Mouse (Mus musculus) embryonic facial prominence, embryonic 13.5 days (tissue): Measurements from ENCODE around the gene Kcnab1. TPM values are rescaled to one million over a fixed set of nuclear protein-coding genes. Genes with fewer than 3 reads are reported as not detected.

Experiments
- ATAC-seq: fragments of 200-750 bp; cut with Nextera tagmentation; 2 replicates; pipeline ENCODE4 v1.8.0; 2017; ENCODE audit warnings: low read depth; ENCODE audit not compliant: insufficient number of reproducible peaks, insufficient read depth, low FRiP score, low TSS enrichment
- H3K27ac ChIP-seq: fragments of 300-500 bp; sonication (generic); 2 replicates; pipeline ENCODE4 v1.5.1; 2015; ENCODE audit warnings: moderate library complexity, mild to moderate bottlenecking, inconsistent platforms
- H3K27me3 ChIP-seq: fragments of 300-500 bp; sonication (generic); 2 replicates; pipeline ENCODE4 v1.6.1; 2015; ENCODE audit warnings: mild to moderate bottlenecking, inconsistent platforms
- H3K36me3 ChIP-seq: fragments of 300-500 bp; sonication (generic); 2 replicates; pipeline ENCODE4 v1.6.1; 2015; ENCODE audit warnings: mild to moderate bottlenecking, inconsistent platforms
- H3K4me1 ChIP-seq: fragments of 300-500 bp; sonication (generic); 2 replicates; pipeline ENCODE4 v1.6.1; 2015; ENCODE audit warnings: inconsistent platforms
- H3K4me2 ChIP-seq: fragments of 300-500 bp; sonication (generic); 2 replicates; pipeline ENCODE4 v1.6.1; 2015; ENCODE audit warnings: moderate library complexity, mild to moderate bottlenecking, inconsistent platforms
- H3K4me3 ChIP-seq: fragments of 300-500 bp; sonication (generic); 2 replicates; pipeline ENCODE4 v1.5.1; 2015; ENCODE audit warnings: mild to moderate bottlenecking, inconsistent platforms
- H3K9ac ChIP-seq: fragments of 300-500 bp; sonication (generic); 2 replicates; pipeline ENCODE4 v1.6.1; 2015; ENCODE audit warnings: mild to moderate bottlenecking, inconsistent platforms
- H3K9me3 ChIP-seq: fragments of 300-500 bp; sonication (generic); 2 replicates; pipeline ENCODE4 v1.6.1; 2016; ENCODE audit warnings: inconsistent platforms
- WGBS: fragments of 180-500 bp; shearing (Covaris S2); methylation state at CpG from one replicate; pipeline ENCODE4 v1.1.7; 2015; ENCODE audit warnings: mixed read lengths; 5-methylcytosine and 5-hydroxymethylcytosine counted together
- polyA plus RNA-seq: library from polyadenylated mRNA; unstranded; fragments of >200 nt; fragmentation: Nextera tagmentation; extraction: Ambion mirVana; gene quantifications from 2 replicates; pipeline ENCODE4 v1.2.1, GENCODE M21; 2015

Kcnab1 gene
- 2.6 and 3.0 TPM in 2 replicates for polyA plus RNA-seq

DNA sequence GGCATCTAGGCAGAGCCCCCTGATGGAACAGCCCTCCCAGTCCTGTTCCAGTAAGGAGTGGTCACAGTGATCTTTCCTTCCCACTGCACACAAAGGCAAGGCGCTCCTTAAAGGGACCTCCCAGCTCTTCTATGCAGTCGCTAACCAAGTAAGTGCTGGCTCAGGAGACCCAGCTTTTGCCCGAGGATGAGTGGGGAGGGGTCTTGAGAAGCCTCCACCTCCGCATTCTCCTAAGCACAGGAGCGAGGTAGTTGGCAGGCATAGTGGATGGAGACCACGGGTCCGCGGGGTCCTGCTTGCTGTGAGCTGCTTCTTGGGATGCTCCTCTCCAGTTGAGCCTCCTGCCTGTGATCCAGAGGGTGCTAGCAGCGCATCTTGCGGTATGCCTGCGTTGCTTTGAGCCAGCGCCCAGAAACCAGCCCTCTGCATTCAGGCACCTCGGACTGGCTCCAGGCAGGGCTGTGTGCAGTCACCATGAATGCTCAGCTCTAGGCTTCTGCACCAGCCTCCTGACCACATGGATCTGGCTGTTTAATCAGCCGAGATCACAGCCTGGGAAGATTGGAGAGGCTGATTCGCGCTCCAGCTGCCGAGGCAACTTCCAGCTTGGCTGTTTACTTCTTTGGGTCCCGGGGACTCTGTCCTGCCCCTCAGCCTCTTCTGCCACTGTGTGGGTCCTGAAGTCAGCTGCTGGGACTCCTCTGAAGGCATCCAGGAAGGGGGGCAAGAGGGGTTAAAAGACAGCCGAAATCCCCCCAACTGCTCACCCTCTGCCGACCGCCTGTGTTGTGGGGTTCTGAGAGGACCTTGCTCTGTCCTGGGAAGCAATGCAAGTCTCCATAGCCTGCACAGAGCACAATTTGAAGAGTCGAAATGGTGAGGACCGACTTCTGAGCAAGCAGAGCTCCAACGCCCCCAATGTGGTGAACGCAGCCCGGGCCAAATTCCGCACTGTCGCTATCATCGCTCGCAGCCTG lies at the start of gene Kcnab1:
Kcnab1 (plus strand) TSS at position 440 of the 977 bp plus-strand sequence.
- Histone ChIP-seq H3K36me3 (no peaks in the 10 kb centered on the region), H3K4me3 (peak within 1 kb of the TSS; percentile 48), H3K4me1 (peaks cover 21% of the 10 kb centered on the region), H3K27ac (no peak within 1 kb of the TSS), H3K9me3 (no peaks in the 10 kb centered on the region), H3K4me2 (peak within 1 kb of the TSS; percentile 92), H3K27me3 (peaks cover 34% of the 10 kb centered on the region), H3K9ac (peak within 1 kb of the TSS; percentile 71)
- peak; percentile 54 for ATAC-seq
- WGBS = under 1% methylated on average over 30 of the region's 30 CpGs

DNA sequence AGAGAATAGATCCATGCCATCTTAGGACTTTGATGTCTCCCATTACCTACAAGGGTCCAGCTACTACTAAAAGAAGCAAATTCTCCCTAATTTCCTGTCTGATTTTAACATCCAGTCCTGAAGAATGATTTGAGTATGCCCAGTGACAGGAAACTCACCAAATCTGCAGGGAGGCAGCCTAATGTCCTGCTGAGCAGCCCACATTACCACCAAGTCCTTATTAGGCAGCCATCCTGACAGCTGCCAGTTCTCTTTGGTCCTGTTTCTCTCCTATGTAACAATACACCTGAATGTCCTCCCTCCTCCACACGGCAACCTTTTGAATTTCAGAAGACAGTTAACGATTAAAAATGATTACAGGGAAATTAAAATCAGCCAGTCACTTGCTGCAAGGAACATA lies 20.9 kb upstream of the Kcnab1 start:
- Histone ChIP-seq H3K36me3 (no peaks in the 10 kb centered on the region), H3K27me3 (no peaks in the 10 kb centered on the region), H3K4me3 (no peak overlapping the region), H3K9ac (no peak overlapping the region), H3K4me1 (no peaks in the 10 kb centered on the region), H3K4me2 (no peak overlapping the region), H3K9me3 (no peaks in the 10 kb centered on the region), H3K27ac (no peak overlapping the region)
- WGBS = 43% methylated on average over 2 of the region's 2 CpGs
- no peak for ATAC-seq

DNA sequence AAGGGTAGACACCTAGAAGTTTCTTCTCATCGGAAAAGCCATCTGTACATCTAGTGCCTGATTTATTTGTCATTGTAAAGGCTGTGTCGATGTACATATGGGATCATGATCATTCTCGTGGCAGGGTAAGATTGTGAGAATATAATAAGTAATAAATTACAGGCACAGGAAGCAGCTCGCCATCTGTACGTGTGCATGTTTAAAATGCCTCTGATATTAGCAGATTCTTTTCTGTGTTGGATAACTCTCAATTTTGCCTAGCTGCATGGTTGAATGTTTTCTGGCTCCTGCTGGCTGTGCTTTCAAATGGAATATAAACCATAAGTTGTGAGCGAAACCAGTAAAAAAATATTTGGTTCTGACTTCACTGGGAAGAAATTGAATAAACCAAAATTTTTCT lies 5.1 kb upstream of the Kcnab1 start:
- peaks cover 11% of the 10 kb centered on the region for H3K4me1 ChIP-seq
- no peak overlapping the region for H3K9ac ChIP-seq
- H3K9me3 ChIP-seq = no peaks in the 10 kb centered on the region
- H3K4me2 ChIP-seq = no peak overlapping the region
- no peak overlapping the region for H3K27ac ChIP-seq
- H3K27me3 ChIP-seq = peaks cover 16% of the 10 kb centered on the region
- H3K4me3 ChIP-seq = no peak overlapping the region
- 54% methylated on average over 6 of the region's 6 CpGs for WGBS
- ATAC-seq = no peak
- H3K36me3 ChIP-seq = no peaks in the 10 kb centered on the region

DNA sequence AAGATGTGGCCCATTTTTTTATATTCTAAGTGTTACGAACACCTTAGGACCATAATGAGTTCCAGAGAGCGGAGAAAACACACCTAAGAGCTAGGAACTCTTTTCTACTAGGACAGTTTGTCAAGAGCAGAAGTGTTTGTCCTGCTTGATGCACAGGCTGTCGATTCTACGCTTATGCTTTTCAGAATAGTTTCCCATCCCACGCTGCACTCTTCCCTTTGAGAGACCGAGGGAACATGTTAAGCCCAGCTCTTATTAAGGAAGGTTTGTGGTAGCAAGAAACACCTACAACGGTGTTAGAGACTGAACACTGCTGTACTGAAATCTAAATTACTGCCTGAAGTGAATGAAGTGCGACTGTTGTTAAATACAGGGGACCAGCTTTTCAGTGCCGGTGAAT lies 1.0 kb downstream of the Kcnab1 start:
- ATAC-seq = no peak
- peak overlapping the region; percentile 48 for H3K4me3 ChIP-seq
- WGBS = 66% methylated on average over 9 of the region's 9 CpGs

DNA sequence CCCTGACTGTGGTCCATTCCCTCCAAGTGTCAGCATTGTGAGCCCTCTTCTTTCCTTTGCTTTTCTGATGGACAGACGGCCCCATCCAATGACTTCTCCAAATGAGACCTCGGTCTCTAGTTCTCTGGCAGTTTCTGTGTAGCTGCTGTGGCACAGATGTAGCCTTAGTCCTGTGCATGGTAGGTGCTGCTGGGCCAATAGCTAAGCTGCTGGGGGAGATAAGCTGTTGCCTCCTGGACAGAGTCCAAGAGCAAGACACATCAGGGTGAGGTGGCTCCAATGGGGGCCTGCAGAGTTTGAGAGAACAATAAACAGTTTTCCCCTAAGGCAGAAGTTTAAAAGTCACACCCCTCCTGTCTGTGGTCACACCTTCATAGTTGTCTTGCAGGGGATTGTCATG lies 2.0 kb downstream of the Kcnab1 start:
- peaks cover 18% of the 10 kb centered on the region for H3K4me1 ChIP-seq
- no peak overlapping the region for H3K4me2 ChIP-seq
- H3K27ac ChIP-seq = no peak overlapping the region

More for the DNA sequence above, 1.0 kb downstream of the Kcnab1 start:
- Histone ChIP-seq H3K4me2 (peak overlapping the region; percentile 92), H3K36me3 (no peaks in the 10 kb centered on the region), H3K4me1 (peaks cover 18% of the 10 kb centered on the region), H3K27ac (no peak overlapping the region), H3K9me3 (no peaks in the 10 kb centered on the region), H3K27me3 (peaks cover 34% of the 10 kb centered on the region), H3K9ac (no peak overlapping the region)

DNA sequence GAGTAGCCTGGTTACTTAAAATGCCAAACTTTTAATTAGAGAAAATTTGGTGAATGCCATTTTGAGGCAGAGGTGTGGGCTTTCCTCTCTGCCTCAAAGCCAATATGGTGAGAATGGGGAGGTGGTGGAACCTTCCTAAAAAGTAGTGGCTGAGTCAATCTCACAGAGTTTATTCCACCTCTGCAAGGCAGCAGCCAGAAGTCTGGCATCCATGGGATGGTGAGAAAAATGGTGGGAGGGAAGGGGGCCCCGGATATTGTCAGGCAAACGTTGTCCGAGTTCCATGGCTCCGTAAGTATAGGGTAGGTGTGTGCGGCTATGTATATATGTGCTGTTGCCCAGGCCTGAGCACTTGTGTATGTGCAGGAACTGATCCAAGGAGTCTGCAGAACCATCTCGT lies 6.0 kb downstream of the Kcnab1 start:
- WGBS = 92% methylated on average over 6 of the region's 6 CpGs
- Histone ChIP-seq H3K9me3 (no peaks in the 10 kb centered on the region), H3K27me3 (peaks cover 11% of the 10 kb centered on the region), H3K4me2 (no peak overlapping the region), H3K4me1 (no peaks in the 10 kb centered on the region), H3K9ac (no peak overlapping the region), H3K4me3 (no peak overlapping the region), H3K27ac (no peak overlapping the region), H3K36me3 (no peaks in the 10 kb centered on the region)
- no peak for ATAC-seq

More for the DNA sequence above, 2.0 kb downstream of the Kcnab1 start:
- Histone ChIP-seq H3K9ac (no peak overlapping the region), H3K4me3 (no peak overlapping the region), H3K9me3 (no peaks in the 10 kb centered on the region), H3K36me3 (no peaks in the 10 kb centered on the region), H3K27me3 (peaks cover 34% of the 10 kb centered on the region)
- WGBS = 91% methylated on average over 2 of the region's 2 CpGs
- no peak for ATAC-seq

DNA sequence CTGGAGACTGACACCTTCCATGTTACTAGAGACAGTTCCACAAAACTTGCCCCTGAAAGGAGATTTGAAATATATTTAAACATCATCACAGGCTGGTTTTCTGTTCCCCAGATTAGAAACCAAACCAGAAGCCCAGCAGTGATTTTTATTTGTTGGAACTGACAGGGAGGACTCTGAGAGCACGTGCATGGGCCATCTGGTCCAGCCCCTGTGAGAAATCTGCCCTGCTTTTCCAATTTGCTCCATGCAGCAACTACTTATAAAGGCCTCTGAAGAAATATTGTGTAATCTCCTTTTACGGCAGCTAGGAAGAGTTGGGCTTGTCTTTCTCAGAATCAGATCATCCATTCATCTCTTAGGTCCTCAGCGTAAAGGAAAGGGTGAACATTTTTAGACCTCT lies 7.8 kb downstream of the Kcnab1 start:
- ATAC-seq = no peak

DNA sequence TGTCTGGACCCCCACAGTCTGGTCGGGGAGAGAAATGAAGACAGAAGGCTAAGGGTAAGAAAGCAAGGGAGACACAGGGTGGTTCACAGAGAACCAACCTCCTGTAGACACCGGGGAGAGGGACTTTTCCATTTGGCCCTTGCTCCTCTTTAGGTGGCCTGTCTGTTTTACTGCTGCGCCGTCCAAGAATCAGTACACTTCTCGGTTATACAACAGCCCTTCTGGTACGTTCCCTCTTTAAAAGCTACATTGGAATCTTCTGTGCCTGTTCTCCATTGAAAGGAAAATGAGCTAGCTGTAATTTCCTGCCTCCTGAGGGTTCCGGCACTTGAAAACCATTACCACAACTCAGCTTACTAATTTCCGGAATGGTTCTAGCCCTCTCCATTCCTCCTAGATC lies 8.2 kb downstream of the Kcnab1 start:
- Histone ChIP-seq H3K4me2 (no peak overlapping the region), H3K9ac (no peak overlapping the region), H3K4me3 (no peak overlapping the region), H3K4me1 (no peaks in the 10 kb centered on the region), H3K27me3 (no peaks in the 10 kb centered on the region), H3K27ac (no peak overlapping the region), H3K9me3 (no peaks in the 10 kb centered on the region), H3K36me3 (no peaks in the 10 kb centered on the region)
- ATAC-seq = no peak
- WGBS = 66% methylated on average over 8 of the region's 8 CpGs

More for the DNA sequence above, 7.8 kb downstream of the Kcnab1 start:
- H3K9me3 ChIP-seq = no peaks in the 10 kb centered on the region
- H3K4me1 ChIP-seq = no peaks in the 10 kb centered on the region
- 71% methylated on average over 3 of the region's 3 CpGs for WGBS
- H3K4me3 ChIP-seq = no peak overlapping the region
- no peak overlapping the region for H3K9ac ChIP-seq
- no peaks in the 10 kb centered on the region for H3K36me3 ChIP-seq
- H3K4me2 ChIP-seq = no peak overlapping the region
- H3K27ac ChIP-seq = no peak overlapping the region
- no peaks in the 10 kb centered on the region for H3K27me3 ChIP-seq

DNA sequence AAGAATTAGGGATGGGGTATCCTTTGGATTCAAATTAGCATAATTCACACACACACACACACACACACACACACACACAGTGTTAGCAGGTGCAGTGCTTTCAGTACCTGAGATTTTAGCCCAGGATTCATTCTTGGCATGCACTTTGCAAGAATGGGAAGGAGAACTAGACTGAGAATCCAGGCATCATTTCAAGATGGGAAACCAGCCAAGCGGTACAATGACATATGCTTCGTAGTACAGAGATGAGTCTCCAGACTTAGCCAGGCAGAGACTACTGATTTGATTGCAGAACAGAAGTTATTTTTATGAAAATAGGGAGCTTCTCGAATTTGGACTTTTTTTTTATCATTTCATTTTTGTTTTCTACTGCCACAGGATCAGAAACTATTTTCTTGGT lies 15.8 kb downstream of the Kcnab1 start:
- Histone ChIP-seq H3K4me3 (no peak overlapping the region), H3K27ac (no peak overlapping the region), H3K27me3 (no peaks in the 10 kb centered on the region), H3K4me1 (no peaks in the 10 kb centered on the region), H3K9me3 (no peaks in the 10 kb centered on the region), H3K9ac (no peak overlapping the region), H3K36me3 (no peaks in the 10 kb centered on the region), H3K4me2 (no peak overlapping the region)
- ATAC-seq = no peak
- WGBS = 69% methylated on average over 3 of the region's 3 CpGs

DNA sequence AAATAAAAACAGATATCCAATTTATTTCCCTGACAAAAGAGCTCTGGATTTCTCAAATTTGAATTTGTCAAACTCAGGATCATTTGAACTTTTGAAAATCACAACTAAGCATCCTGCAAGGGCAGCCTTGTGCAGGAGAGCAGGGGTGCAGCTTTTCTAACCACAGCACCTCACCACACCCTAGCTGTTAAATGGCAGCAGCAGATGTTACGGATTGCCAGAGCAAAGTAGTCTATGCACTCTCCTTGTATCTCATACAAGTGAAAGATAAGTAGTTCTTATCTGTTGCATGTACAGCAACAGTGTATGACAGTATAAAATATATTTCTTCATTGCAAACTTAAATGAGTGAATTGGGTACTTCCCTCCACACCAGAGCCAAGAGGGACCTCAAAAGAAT lies 20.4 kb downstream of the Kcnab1 start:
- Histone ChIP-seq H3K9ac (no peak overlapping the region), H3K4me3 (no peak overlapping the region), H3K27ac (no peak overlapping the region), H3K27me3 (no peaks in the 10 kb centered on the region), H3K36me3 (no peaks in the 10 kb centered on the region), H3K4me2 (no peak overlapping the region), H3K9me3 (no peaks in the 10 kb centered on the region), H3K4me1 (no peaks in the 10 kb centered on the region)
- no peak for ATAC-seq
- 77% methylated on average over 1 of the region's 1 CpGs for WGBS

DNA sequence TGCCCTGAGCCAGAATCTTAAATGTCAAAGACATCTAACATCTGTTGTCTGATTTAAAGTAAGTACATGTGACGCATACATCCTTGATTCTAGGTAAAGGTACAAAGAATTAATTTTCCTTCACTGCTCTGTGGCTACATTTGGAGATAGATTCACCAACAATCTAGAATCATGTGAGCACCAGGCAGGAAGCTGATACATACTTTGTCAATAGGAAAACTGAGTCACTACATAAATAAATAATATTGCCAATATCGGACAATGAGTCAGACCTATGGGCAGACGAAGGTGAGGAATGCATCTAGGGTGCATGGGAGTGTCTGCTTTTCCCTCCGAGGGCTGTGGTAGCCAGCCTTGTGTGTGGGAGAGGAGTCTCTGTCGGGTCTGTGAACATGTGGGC lies 25.7 kb downstream of the Kcnab1 start:
- no peaks in the 10 kb centered on the region for H3K9me3 ChIP-seq
- WGBS = 72% methylated on average over 5 of the region's 5 CpGs
- H3K27ac ChIP-seq = no peak overlapping the region
- no peaks in the 10 kb centered on the region for H3K36me3 ChIP-seq
- ATAC-seq = no peak
- H3K9ac ChIP-seq = no peak overlapping the region
- no peak overlapping the region for H3K4me3 ChIP-seq
- no peaks in the 10 kb centered on the region for H3K27me3 ChIP-seq
- no peaks in the 10 kb centered on the region; the same call in 1 of the 2 replicates for H3K4me1 ChIP-seq
- H3K4me2 ChIP-seq = no peak overlapping the region

DNA sequence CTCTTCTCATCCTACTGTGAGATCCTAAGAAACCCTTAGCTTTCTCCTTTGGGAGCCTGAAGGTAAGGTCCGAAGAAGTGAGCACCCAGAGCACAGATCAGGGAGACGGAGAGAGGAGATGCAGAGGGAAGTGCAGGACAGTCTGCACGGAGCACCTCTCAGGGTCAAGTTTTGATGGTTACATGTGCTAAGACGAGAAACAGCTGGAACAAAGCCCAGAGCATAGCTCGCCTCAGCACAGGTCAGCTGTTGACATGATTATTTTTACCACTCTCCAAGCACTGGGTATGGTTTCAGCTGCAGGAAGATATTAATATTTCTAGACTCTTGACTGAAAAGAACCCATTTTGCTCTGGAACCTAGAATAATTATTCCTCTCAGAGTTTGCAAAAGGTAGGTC lies 27.7 kb downstream of the Kcnab1 start:
- Histone ChIP-seq H3K27ac (no peak overlapping the region), H3K9me3 (no peaks in the 10 kb centered on the region), H3K4me3 (no peak overlapping the region), H3K36me3 (no peaks in the 10 kb centered on the region), H3K27me3 (no peaks in the 10 kb centered on the region), H3K9ac (no peak overlapping the region), H3K4me2 (no peak overlapping the region), H3K4me1 (no peaks in the 10 kb centered on the region; the same call in 1 of the 2 replicates)
- no peak for ATAC-seq
- WGBS = 77% methylated on average over 5 of the region's 5 CpGs
